ENCODE assay signal across 9 mouse cellular contexts in the genomic region with DNA sequence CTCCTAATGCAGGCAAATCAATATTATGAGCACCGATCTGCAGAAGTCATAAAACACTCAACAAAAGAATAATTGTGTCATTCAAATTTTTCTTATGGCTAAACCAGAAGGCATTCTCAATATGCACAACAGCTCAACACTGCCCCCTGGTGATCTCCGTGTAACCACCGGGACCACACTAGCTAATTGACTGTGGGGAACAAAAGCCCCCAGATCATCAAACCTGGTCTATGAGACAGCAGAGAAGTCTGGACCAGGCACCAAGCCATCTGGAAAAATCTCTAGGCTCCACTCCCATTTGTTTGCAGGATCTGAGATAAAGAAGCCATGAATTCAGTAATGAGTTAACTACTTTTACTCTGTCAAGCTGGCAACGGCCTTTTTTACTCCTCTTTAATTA. TPM values are rescaled to one million over a fixed set of nuclear protein-coding genes. Genes with fewer than 3 reads are reported as not detected.
DNase-seq lines count a peak whose midpoint lies in the region; ATAC-seq and TF ChIP-seq lines count a peak whose summit lies in the region.
"Had no signal": no experiment of that assay in that cellular context is flagged by ENCODE, and none has a peak within 500 bp of the region (broad histone marks: within the 10 kb centered on the region; RNA-seq: fewer than 3 reads in every experiment).

No protein-coding gene starts in this region.

- 60% methylated on average over 4 of the region's 4 CpGs for WGBS in kidney, embryonic 16.5 days
- 23% methylated on average over 4 of the region's 4 CpGs for WGBS in forebrain, postnatal 0 days
- WGBS in small intestine, adult 2 months: 38% methylated on average over 4 of the region's 4 CpGs

- H3K36me3 ChIP-seq in kidney, embryonic 16.5 days (ENCODE audit: insufficient read depth, low read length): no peaks in the 10 kb centered on the region
- H3K36me3 ChIP-seq in forebrain, postnatal 0 days (ENCODE audit: insufficient read depth): no peaks in the 10 kb centered on the region
- no peaks in the 10 kb centered on the region for H3K36me3 ChIP-seq in small intestine, adult 2 months (ENCODE audit: control insufficient read depth, insufficient read depth, low read length)

- H3K4me1 ChIP-seq in kidney, embryonic 16.5 days (ENCODE audit: insufficient read depth, low read length): peaks cover 48% of the 10 kb centered on the region
- H3K4me1 ChIP-seq in forebrain, postnatal 0 days (ENCODE audit: insufficient read depth): no peaks in the 10 kb centered on the region
- H3K4me1 ChIP-seq in small intestine, adult 2 months (ENCODE audit: control insufficient read depth, insufficient read depth, insufficient read length, low read length): no peaks in the 10 kb centered on the region; the same call in 1 of the 2 replicates

- H3K9ac ChIP-seq in kidney, embryonic 16.5 days (replicated peaks; ENCODE audit: low read length): no peak overlapping the region
- H3K9ac ChIP-seq in forebrain, postnatal 0 days: no peak overlapping the region

- H3K27ac ChIP-seq in kidney, embryonic 16.5 days (ENCODE audit: low read length): no peak overlapping the region
- no peak overlapping the region for H3K27ac ChIP-seq in forebrain, postnatal 0 days (ENCODE audit: low read depth, low read length)
- no peak overlapping the region for H3K27ac ChIP-seq in small intestine, adult 2 months (ENCODE audit: insufficient read depth, low read depth, low read length)

- H3K4me2 ChIP-seq in kidney, embryonic 16.5 days (replicated peaks; ENCODE audit: low read depth, low read length): no peak overlapping the region
- H3K4me2 ChIP-seq in forebrain, postnatal 0 days (ENCODE audit: low read depth): no peak overlapping the region

- no peaks in the 10 kb centered on the region for H3K9me3 ChIP-seq in kidney, embryonic 16.5 days (ENCODE audit: low read length)
- no peaks in the 10 kb centered on the region for H3K9me3 ChIP-seq in forebrain, postnatal 0 days (ENCODE audit: low read length)

- H3K27me3 ChIP-seq in kidney, embryonic 16.5 days (ENCODE audit: insufficient read depth, low read length): no peaks in the 10 kb centered on the region
- H3K27me3 ChIP-seq in forebrain, postnatal 0 days (ENCODE audit: insufficient read depth, low read length): no peaks in the 10 kb centered on the region
- no peaks in the 10 kb centered on the region for H3K27me3 ChIP-seq in small intestine, adult 2 months (ENCODE audit: control insufficient read depth, insufficient read depth, low read length)

- intact Hi-C loops in left cerebral cortex, postnatal 14 days (cut with DNase I): no loop called here

- TF ChIP-seq CTCF in forebrain, postnatal 0 days (IDR thresholded peaks at IDR 0.05; ENCODE audit: low read depth): peak; percentile 66
- TF ChIP-seq CTCF in small intestine, adult 2 months (IDR thresholded peaks at IDR 0.05; ENCODE audit: extremely low read depth, insufficient read length, insufficient replicate concordance, low read depth, low read length): peak; percentile 64; the same call in 1 of the 2 replicates

- peak; percentile 43 to 68 for DNase-seq in kidney, adult 8-10 months
- DNase-seq in ES-CJ7 (ENCODE audit: low read depth, low spot score): peak; percentile 66
- peak; percentile 80 for DNase-seq in adrenal gland, postnatal 25 days
- DNase-seq in forebrain, postnatal 0 days: peak; percentile 80
- DNase-seq in left cerebral cortex, postnatal 14 days (ENCODE audit: low spot score in 2 of 2): peak; percentile 61 to 68

- ATAC-seq in kidney, embryonic 16.5 days (ENCODE audit: low FRiP score, low TSS enrichment): no peak
- ATAC-seq in forebrain, postnatal 0 days: peak; percentile 78
- no peak for ATAC-seq in erythroblast, adult 5-6 weeks (replicated peaks; ENCODE audit: low FRiP score, poor library complexity, severe bottlenecking)

- no peak overlapping the region for H3K4me3 ChIP-seq in kidney, embryonic 16.5 days (ENCODE audit: low read length)
- no peak overlapping the region for H3K4me3 ChIP-seq in forebrain, postnatal 0 days (ENCODE audit: low read depth, low read length)
- H3K4me3 ChIP-seq in small intestine, adult 2 months (ENCODE audit: low read depth, low read length): no peak overlapping the region
- H3K4me3 ChIP-seq: myocyte had no signal

- TF ChIP-seq POLR2A in small intestine, adult 2 months (IDR thresholded peaks at IDR 0.05; ENCODE audit: low read depth, low read length): no peak

RNA-seq across cellular contexts. Expression of gene Tgoln1, which starts 50.2 kb away (rescaled TPM):
- 43.3 and 46.3 TPM in 2 replicates for polyA plus RNA-seq in kidney, embryonic 16.5 days (2015; fragmentation: Nextera tagmentation; extraction: Ambion mirVana)
- 176 and 187 TPM in 2 replicates for total RNA-seq in adrenal gland, postnatal 25 days (2021)
- total RNA-seq in forebrain, postnatal 0 days (2014; rRNA removed): 24.3 and 30.9 TPM in 2 replicates
- polyA plus RNA-seq in forebrain, postnatal 0 days (2015; fragmentation: Nextera tagmentation; extraction: Ambion mirVana): 22.0 and 29.0 TPM in 2 replicates
- 10 to 100 TPM; 64.0 to 67.5 TPM for total RNA-seq in left cerebral cortex, postnatal 14 days (2021)
- 13.4 and 24.1 TPM in 2 replicates for polyA plus RNA-seq in small intestine, adult 2 months (2012; rRNA removed)
- total RNA-seq in erythroblast, adult 5-6 weeks (2015; ENCODE audit: low replicate concordance): 17.9 and 24.9 TPM in 2 replicates
- total RNA-seq in erythroblast, adult 5-6 weeks (2017; ENCODE audit: low replicate concordance): 19.8 and 20.2 TPM in 2 replicates
